Mouse (Mus musculus) cortical plate, adult 2 months (tissue): ENCODE results near the gene Prpf6. TPM values are rescaled to one million over a fixed set of nuclear protein-coding genes. Genes with fewer than 3 reads are reported as not detected.
A peak's percentile ranks its signal among the peaks of the same experiment; 100 is the strongest.

Source experiments
- H3K27ac ChIP-seq: fragments of 200-500 bp; 2 replicates; pipeline ENCODE4 v1.5.1; 2012; ENCODE audit warnings: low read length, control low read depth, inconsistent platforms; ENCODE audit not compliant: insufficient read depth
- H3K4me1 ChIP-seq: fragments of 200-500 bp; 2 replicates; pipeline ENCODE4 v1.6.1; 2011; ENCODE audit warnings: low read length; ENCODE audit not compliant: control insufficient read depth, insufficient read depth
- H3K4me3 ChIP-seq: fragments of 200-500 bp; 2 replicates; pipeline ENCODE4 v1.5.1; 2011; ENCODE audit warnings: mild to moderate bottlenecking, low read length, control low read depth; ENCODE audit not compliant: insufficient read depth
- CTCF ChIP-seq: fragments of 200-500 bp; IDR thresholded peaks from 2 replicates; pipeline ENCODE4 v1.5.1; 2011; ENCODE audit warnings: mild to moderate bottlenecking, control low read depth, low read length; ENCODE audit not compliant: insufficient read depth; ENCODE audit errors: extremely low read depth
- POLR2A ChIP-seq: fragments of 200-500 bp; IDR thresholded peaks from 2 replicates; pipeline ENCODE4 v1.6.1; 2011; ENCODE audit warnings: mild to moderate bottlenecking, low read length, control low read depth; ENCODE audit not compliant: insufficient read depth; ENCODE audit errors: extremely low read depth
- polyA plus RNA-seq: library from polyadenylated mRNA; depleted of rRNA; stranded (reverse); fragments of >200 nt; gene quantifications from 2 replicates; pipeline ENCODE4 v1.2.3, GENCODE M21; 2012

Gene Prpf6
- polyA plus RNA-seq, 1 experiment: 35.6 TPM

GRCm38 (mm10) chr2:181601751-181602145, 10.1 kb downstream of the Prpf6 start:
- Histone ChIP-seq H3K4me3 (peak overlapping the region; percentile 72), H3K4me1 (peaks cover 2% of the 10 kb centered on the region; the same call in 1 of the 2 replicates), H3K27ac (no peak overlapping the region)
- TF ChIP-seq CTCF (no peak), POLR2A (no peak)

- TF ChIP-seq CTCF (no peak), POLR2A (no peak)
- peaks cover 2% of the 10 kb centered on the region; the same call in 1 of the 2 replicates for H3K4me1 ChIP-seq
- H3K4me3 ChIP-seq: no peak overlapping the region; the same call in 1 of the 2 replicates
- no peak overlapping the region for H3K27ac ChIP-seq
Measured at GRCm38 (mm10) chr2:181602367-181602766, 10.7 kb downstream of the Prpf6 start.

- Histone ChIP-seq H3K27ac (no peak overlapping the region), H3K4me1 (no peaks in the 10 kb centered on the region; the same call in 1 of the 2 replicates), H3K4me3 (no peak overlapping the region)
- TF ChIP-seq CTCF (no peak), POLR2A (no peak)
Measured at GRCm38 (mm10) chr2:181618761-181619495, 27.3 kb downstream of the Prpf6 start.

- H3K4me3 ChIP-seq: no peak overlapping the region
- H3K27ac ChIP-seq: no peak overlapping the region
- H3K4me1 ChIP-seq: no peaks in the 10 kb centered on the region
- no peak for TF ChIP-seq POLR2A
- TF ChIP-seq CTCF: peak; percentile 24; the same call in 1 of the 2 replicates
Measured at GRCm38 (mm10) chr2:181623401-181623800, 31.7 kb downstream of the Prpf6 start.

GRCm38 (mm10) chr2:181628471-181628870, 36.8 kb downstream of the Prpf6 start:
- no peaks in the 10 kb centered on the region for H3K4me1 ChIP-seq
- no peak overlapping the region for H3K27ac ChIP-seq
- no peak overlapping the region for H3K4me3 ChIP-seq
- TF ChIP-seq POLR2A (no peak), CTCF (no peak)

DNA sequence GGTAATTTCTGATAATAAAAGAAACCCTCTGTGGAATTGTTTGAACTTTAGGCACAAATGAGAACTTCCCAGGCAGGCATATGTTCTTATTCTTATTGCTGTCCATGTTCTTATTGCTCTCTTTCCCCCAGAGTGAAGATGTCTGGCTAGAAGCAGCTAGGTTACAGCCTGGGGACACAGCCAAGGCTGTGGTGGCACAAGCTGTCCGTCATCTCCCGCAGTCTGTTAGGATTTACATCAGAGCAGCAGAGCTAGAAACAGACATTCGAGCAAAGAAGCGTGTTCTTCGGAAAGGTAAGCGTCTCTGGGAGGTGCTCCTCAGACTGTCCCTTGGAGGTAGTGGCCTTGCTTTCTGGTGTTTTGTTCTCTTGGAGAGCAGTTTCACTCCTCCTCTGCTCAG, 41.0 kb downstream of the Prpf6 start:
- Histone ChIP-seq H3K4me1 (no peaks in the 10 kb centered on the region), H3K4me3 (no peak overlapping the region), H3K27ac (no peak overlapping the region)
- no peak for TF ChIP-seq CTCF
- no peak for TF ChIP-seq POLR2A

GRCm38 (mm10) chr2:181635865-181636264, 44.2 kb downstream of the Prpf6 start:
- H3K4me1 ChIP-seq: no peaks in the 10 kb centered on the region
- H3K27ac ChIP-seq: no peak overlapping the region
- H3K4me3 ChIP-seq: no peak overlapping the region
- TF ChIP-seq POLR2A (no peak), CTCF (no peak)

DNA sequence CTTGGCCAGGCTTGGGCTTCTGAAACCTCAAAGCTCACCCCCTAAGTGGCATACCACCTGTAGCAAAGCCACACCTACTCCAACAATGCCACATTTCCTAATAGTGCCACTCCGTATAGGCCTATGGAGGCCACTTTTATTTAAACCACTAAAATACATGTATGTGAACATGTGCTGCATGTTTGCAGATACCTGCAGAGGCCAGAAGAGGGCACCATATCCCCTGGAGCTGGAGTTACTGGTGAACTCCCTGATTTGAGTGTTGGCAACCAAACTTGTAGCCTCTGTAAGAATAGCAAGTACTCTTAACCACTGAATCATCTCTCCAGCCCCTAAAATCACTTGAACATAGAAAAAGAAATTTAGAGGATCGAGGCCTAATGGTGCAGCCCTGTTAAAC, 52.7 kb downstream of the Prpf6 start:
- Histone ChIP-seq H3K4me3 (no peak overlapping the region), H3K4me1 (no peaks in the 10 kb centered on the region), H3K27ac (no peak overlapping the region)
- TF ChIP-seq POLR2A (no peak), CTCF (peak; percentile 60)

GRCm38 (mm10) chr2:181645666-181646065, 54.0 kb downstream of the Prpf6 start:
- no peak for TF ChIP-seq POLR2A
- TF ChIP-seq CTCF: no peak
- Histone ChIP-seq H3K4me1 (no peaks in the 10 kb centered on the region), H3K27ac (no peak overlapping the region), H3K4me3 (no peak overlapping the region)

- TF ChIP-seq CTCF (no peak), POLR2A (no peak)
- Histone ChIP-seq H3K4me3 (no peak overlapping the region), H3K27ac (no peak overlapping the region), H3K4me1 (no peaks in the 10 kb centered on the region)
Measured at GRCm38 (mm10) chr2:181646626-181647472, 55.2 kb downstream of the Prpf6 start.
